Mouse (Mus musculus): Measurements from ENCODE around the gene Olfr1326-ps1.

The Olfr1326-ps1 gene

DNA sequence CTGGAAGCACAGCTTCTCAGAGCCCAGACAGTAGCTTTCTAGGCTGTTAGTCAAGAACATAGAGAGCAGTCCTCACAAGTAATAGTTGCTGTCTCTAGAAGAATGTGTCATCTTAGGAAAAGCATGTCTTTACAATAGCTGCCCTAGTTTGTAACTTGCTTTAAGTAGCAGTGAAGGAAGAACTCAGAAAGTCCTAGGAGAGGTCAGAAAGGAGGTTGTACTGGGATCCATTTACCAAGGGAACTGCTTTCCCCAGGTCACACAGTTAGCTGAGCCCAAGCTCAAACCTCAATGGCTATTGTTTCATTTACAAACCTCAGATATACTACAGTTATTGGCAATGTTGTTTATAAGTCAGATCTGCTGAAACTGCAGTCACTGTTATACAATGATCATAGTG lies at the start of gene Olfr1326-ps1:
Olfr1326-ps1 (minus strand) TSS at position 101 of the 400 bp plus-strand sequence.
- DNase-seq (ENCODE audit: low spot score in 2 of 2): no peak

DNA sequence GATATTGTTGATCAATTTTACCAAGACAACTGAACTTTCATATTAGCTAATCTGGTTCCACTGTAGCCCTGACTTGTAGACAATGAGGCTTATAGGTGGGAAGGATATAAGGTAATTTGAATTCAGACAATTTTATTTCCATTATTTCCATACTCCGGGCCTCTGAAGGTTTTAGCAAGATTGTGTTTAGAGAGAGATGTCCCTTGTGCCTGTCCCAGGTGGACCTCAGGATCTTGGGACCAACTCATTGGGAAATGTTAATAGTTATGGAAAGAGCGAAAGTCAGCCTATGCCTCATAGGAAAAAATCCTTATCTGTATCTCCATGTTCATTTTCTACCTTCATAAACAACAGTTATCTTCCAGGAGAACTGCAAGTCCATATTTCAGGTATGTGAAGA lies 17.7 kb upstream of the Olfr1326-ps1 start, which contains the start of gene Olfr1325:
Olfr1325 (plus strand) TSS at position 301 of the 400 bp plus-strand sequence.
- no peak for DNase-seq (ENCODE audit: low spot score in 2 of 2)

All from frontal cortex, postnatal 10 days (tissue).